ENCODE assay signal across 28 mouse cellular contexts in genomic region chr19:48347116-48347515, GRCm38 (mm10).
A peak's percentile ranks its signal among the peaks of the same experiment; 100 is the strongest.
DNase-seq lines count a peak whose midpoint lies in the region; ATAC-seq lines count a peak whose summit lies in the region.
"Had no signal": no experiment of that assay in that cellular context is flagged by ENCODE, and none has a peak within 500 bp of the region (broad histone marks: within the 10 kb centered on the region; RNA-seq: fewer than 3 reads in every experiment).

No protein-coding gene starts in this region.

- H3K4me2 ChIP-seq in forebrain, embryonic 13.5 days: no peak overlapping the region
- H3K4me2 ChIP-seq in forebrain, embryonic 11.5 days (ENCODE audit: low read depth, low read length, severe bottlenecking): no peak overlapping the region
- H3K4me2 ChIP-seq in midbrain, embryonic 14.5 days (ENCODE audit: low read length): no peak overlapping the region
- H3K4me2 ChIP-seq in midbrain, embryonic 16.5 days (ENCODE audit: low read length): no peak overlapping the region
- no peak overlapping the region for H3K4me2 ChIP-seq in forebrain, embryonic 16.5 days (ENCODE audit: low read length)
- H3K4me2 ChIP-seq: heart, embryonic 12.5 days; heart, embryonic 15.5 days; hindbrain, embryonic 13.5 days; intestine, embryonic 15.5 days had no signal

- H3K9me3 ChIP-seq in forebrain, embryonic 13.5 days (replicated peaks): no peaks in the 10 kb centered on the region
- no peaks in the 10 kb centered on the region for H3K9me3 ChIP-seq in forebrain, embryonic 11.5 days (ENCODE audit: control insufficient read depth, low read length)
- H3K9me3 ChIP-seq in midbrain, embryonic 14.5 days (ENCODE audit: control insufficient read depth, low read length): no peaks in the 10 kb centered on the region
- no peaks in the 10 kb centered on the region for H3K9me3 ChIP-seq in midbrain, embryonic 16.5 days (replicated peaks; ENCODE audit: control insufficient read depth, low read length, poor library complexity, severe bottlenecking)
- H3K9me3 ChIP-seq in forebrain, embryonic 16.5 days (ENCODE audit: control insufficient read depth, low read length): no peaks in the 10 kb centered on the region
- H3K9me3 ChIP-seq: heart, embryonic 12.5 days; heart, embryonic 15.5 days; hindbrain, embryonic 10.5 days; hindbrain, embryonic 13.5 days; intestine, embryonic 15.5 days had no signal

- 69% methylated on average over 5 of the region's 5 CpGs for WGBS in forebrain, embryonic 13.5 days
- 83% methylated on average over 5 of the region's 5 CpGs for WGBS in forebrain, embryonic 11.5 days
- WGBS in midbrain, embryonic 14.5 days: 76% methylated on average over 5 of the region's 5 CpGs
- 70% methylated on average over 5 of the region's 5 CpGs for WGBS in midbrain, embryonic 16.5 days
- WGBS in forebrain, embryonic 16.5 days: 58% methylated on average over 5 of the region's 5 CpGs

- no peak for DNase-seq in forebrain, embryonic 11.5 days (ENCODE audit: low spot score)
- no peak for DNase-seq in midbrain, embryonic 14.5 days
- DNase-seq in ovary, postnatal 10 days (ENCODE audit: low spot score): no peak
- no peak for DNase-seq in frontal cortex, postnatal 36 days (ENCODE audit: low spot score in 2 of 2)
- DNase-seq: adrenal gland, adult 2 months; adrenal gland, postnatal 14 days; B cell, adult 2 months; cerebellum, adult 11-12 months; cerebellum, adult 8-10 months; cerebellum, postnatal 10 days; cerebellum, postnatal 36 days; embryo, embryonic 11 days; gastrocnemius, postnatal 10 days; gastrocnemius, postnatal 36 days; heart, postnatal 10 days; heart, postnatal 36 days; kidney, adult 11 months had no signal

- H3K4me3 ChIP-seq in forebrain, embryonic 13.5 days: no peak overlapping the region
- H3K4me3 ChIP-seq in forebrain, embryonic 11.5 days (ENCODE audit: low read depth, low read length): no peak overlapping the region
- H3K4me3 ChIP-seq in midbrain, embryonic 14.5 days (replicated peaks; ENCODE audit: low read depth, low read length): no peak overlapping the region
- H3K4me3 ChIP-seq in midbrain, embryonic 16.5 days (ENCODE audit: low read depth, low read length): no peak overlapping the region
- no peak overlapping the region for H3K4me3 ChIP-seq in forebrain, embryonic 16.5 days (replicated peaks; ENCODE audit: low read length)
- H3K4me3 ChIP-seq: heart, embryonic 12.5 days; heart, embryonic 15.5 days; hindbrain, embryonic 10.5 days; hindbrain, embryonic 13.5 days; intestine, embryonic 15.5 days had no signal

- no peaks in the 10 kb centered on the region for H3K36me3 ChIP-seq in forebrain, embryonic 13.5 days (ENCODE audit: poor library complexity, severe bottlenecking)
- H3K36me3 ChIP-seq in forebrain, embryonic 11.5 days (ENCODE audit: control insufficient read depth, insufficient read depth, low read length): no peaks in the 10 kb centered on the region
- H3K36me3 ChIP-seq in midbrain, embryonic 14.5 days (ENCODE audit: control insufficient read depth, insufficient read depth, low read length): no peaks in the 10 kb centered on the region
- H3K36me3 ChIP-seq in midbrain, embryonic 16.5 days (ENCODE audit: control insufficient read depth, insufficient read depth, low read length): no peaks in the 10 kb centered on the region
- H3K36me3 ChIP-seq in forebrain, embryonic 16.5 days (ENCODE audit: control insufficient read depth, insufficient read depth): no peaks in the 10 kb centered on the region
- H3K36me3 ChIP-seq: G1E; heart, embryonic 12.5 days; heart, embryonic 15.5 days; hindbrain, embryonic 10.5 days; hindbrain, embryonic 13.5 days; intestine, embryonic 15.5 days had no signal

- ATAC-seq in forebrain, embryonic 13.5 days: peak; percentile 50; the same call in 1 of the 2 replicates
- no peak for ATAC-seq in forebrain, embryonic 11.5 days (replicated peaks; ENCODE audit: low FRiP score)
- 0 out of 2 replicates have a peak, but pooled peaks have one; percentile 17 for ATAC-seq in midbrain, embryonic 14.5 days (ENCODE audit: low FRiP score, low TSS enrichment)
- ATAC-seq in midbrain, embryonic 16.5 days: no peak
- ATAC-seq in forebrain, embryonic 16.5 days: peak; percentile 62
- ATAC-seq: hindbrain, embryonic 16.5 days; intestine, embryonic 15.5 days had no signal

- peaks cover 22% of the 10 kb centered on the region for H3K4me1 ChIP-seq in forebrain, embryonic 13.5 days
- H3K4me1 ChIP-seq in forebrain, embryonic 11.5 days (replicated peaks; ENCODE audit: control insufficient read depth, insufficient read depth, low read length): no peaks in the 10 kb centered on the region
- peaks cover 3% of the 10 kb centered on the region; the same call in 1 of the 2 replicates for H3K4me1 ChIP-seq in midbrain, embryonic 14.5 days (ENCODE audit: control insufficient read depth, insufficient read depth, low read length)
- H3K4me1 ChIP-seq in midbrain, embryonic 16.5 days (ENCODE audit: control insufficient read depth, insufficient read depth, low read length): peaks cover 4% of the 10 kb centered on the region; the same call in 1 of the 2 replicates
- H3K4me1 ChIP-seq in forebrain, embryonic 16.5 days (replicated peaks; ENCODE audit: control insufficient read depth, insufficient read depth, low read length): peaks cover 11% of the 10 kb centered on the region
- H3K4me1 ChIP-seq: heart, embryonic 15.5 days; intestine, embryonic 15.5 days had no signal

- H3K27ac ChIP-seq in forebrain, embryonic 13.5 days: no peak overlapping the region
- H3K27ac ChIP-seq in forebrain, embryonic 11.5 days (ENCODE audit: low read depth, low read length): no peak overlapping the region
- H3K27ac ChIP-seq in midbrain, embryonic 14.5 days (replicated peaks; ENCODE audit: low read depth, low read length): no peak overlapping the region
- H3K27ac ChIP-seq in midbrain, embryonic 16.5 days (ENCODE audit: low read length): no peak overlapping the region
- H3K27ac ChIP-seq in forebrain, embryonic 16.5 days (ENCODE audit: low read length): no peak overlapping the region
- H3K27ac ChIP-seq: heart, embryonic 15.5 days; hindbrain, embryonic 10.5 days; hindbrain, embryonic 13.5 days; intestine, embryonic 15.5 days had no signal

- H3K27me3 ChIP-seq in forebrain, embryonic 13.5 days: no peaks in the 10 kb centered on the region
- no peaks in the 10 kb centered on the region for H3K27me3 ChIP-seq in forebrain, embryonic 11.5 days (ENCODE audit: control insufficient read depth, insufficient read depth, low read length)
- no peaks in the 10 kb centered on the region for H3K27me3 ChIP-seq in midbrain, embryonic 14.5 days (ENCODE audit: control insufficient read depth, insufficient read depth, low read length)
- no peaks in the 10 kb centered on the region for H3K27me3 ChIP-seq in midbrain, embryonic 16.5 days (ENCODE audit: control insufficient read depth, insufficient read depth, low read depth, low read length)
- no peaks in the 10 kb centered on the region for H3K27me3 ChIP-seq in forebrain, embryonic 16.5 days (replicated peaks; ENCODE audit: control insufficient read depth, insufficient read depth, low read length)
- H3K27me3 ChIP-seq: CH12.LX; heart, embryonic 12.5 days; heart, embryonic 15.5 days; hindbrain, embryonic 13.5 days; intestine, embryonic 15.5 days had no signal

- H3K9ac ChIP-seq in forebrain, embryonic 13.5 days: no peak overlapping the region
- H3K9ac ChIP-seq in forebrain, embryonic 11.5 days (ENCODE audit: low read length): no peak overlapping the region
- H3K9ac ChIP-seq in midbrain, embryonic 14.5 days (replicated peaks; ENCODE audit: low read length): no peak overlapping the region
- H3K9ac ChIP-seq in midbrain, embryonic 16.5 days (ENCODE audit: low read depth, low read length): no peak overlapping the region
- no peak overlapping the region for H3K9ac ChIP-seq in forebrain, embryonic 16.5 days (replicated peaks; ENCODE audit: low read depth, low read length)
- H3K9ac ChIP-seq: heart, embryonic 12.5 days; heart, embryonic 15.5 days; hindbrain, embryonic 13.5 days; intestine, embryonic 15.5 days had no signal

Comparison
In these comparisons a context has a peak if more than half of its experiments do, and no peak if none do; other contexts are left out.
1. ATAC-seq: peak in forebrain, embryonic 13.5 days (single experiment), midbrain, embryonic 14.5 days (single experiment) and forebrain, embryonic 16.5 days (single experiment); none in forebrain, embryonic 11.5 days (single experiment) and midbrain, embryonic 16.5 days (single experiment).